ENCODE assay signal across 13 mouse cellular contexts in the genomic region with DNA sequence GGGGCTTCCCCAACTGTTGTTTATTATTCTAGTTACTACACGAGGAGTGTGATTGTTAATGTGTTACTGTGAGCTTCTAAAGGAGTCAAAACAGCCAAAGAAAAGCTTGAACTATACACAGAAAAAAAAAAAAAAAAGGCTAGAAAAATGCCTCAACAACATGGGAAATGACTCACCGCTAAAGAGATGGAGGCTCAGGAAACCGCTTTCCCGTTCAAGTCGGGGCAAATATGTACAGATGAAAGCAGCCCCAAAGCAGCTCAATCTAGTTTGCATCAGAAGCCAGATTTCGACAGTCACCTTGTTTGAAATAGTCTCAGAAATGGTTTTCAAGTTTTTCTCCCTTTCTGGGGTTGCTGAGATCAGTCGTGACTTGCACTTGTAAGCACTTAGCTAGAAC. TPM values are rescaled to one million over a fixed set of nuclear protein-coding genes. Genes with fewer than 3 reads are reported as not detected.
A peak's percentile ranks its signal among the peaks of the same experiment; 100 is the strongest.
DNase-seq lines count a peak whose midpoint lies in the region; ATAC-seq and TF ChIP-seq lines count a peak whose summit lies in the region.
"Had no signal": no experiment of that assay in that cellular context is flagged by ENCODE, and none has a peak within 500 bp of the region (broad histone marks: within the 10 kb centered on the region; RNA-seq: fewer than 3 reads in every experiment).

No protein-coding gene starts in this region.

- no peak overlapping the region for H3K4me2 ChIP-seq in lung, embryonic 15.5 days
- H3K4me2 ChIP-seq in liver, embryonic 14.5 days (ENCODE audit: low read depth) = peak overlapping the region; percentile 40
- no peak overlapping the region for H3K4me2 ChIP-seq in hindbrain, postnatal 0 days (ENCODE audit: low read depth, low read length)
- H3K4me2 ChIP-seq in forebrain, embryonic 13.5 days = no peak overlapping the region
- H3K4me2 ChIP-seq: hindbrain, embryonic 14.5 days had no signal

- peaks cover 15% of the 10 kb centered on the region for H3K4me1 ChIP-seq in lung, embryonic 15.5 days
- H3K4me1 ChIP-seq in bone marrow macrophage, adult 2 months (ENCODE audit: control insufficient read depth, insufficient read depth, low read length) = peaks cover 30% of the 10 kb centered on the region
- peaks cover 0 to 4% of the 10 kb centered on the region in 2 experiments; a peak in 3 of 4 replicates for H3K4me1 ChIP-seq in liver, embryonic 14.5 days (replicated peaks; ENCODE audit: control insufficient read depth in 2 of 2, insufficient read depth in 2 of 2, low read length in 1 of 2)
- H3K4me1 ChIP-seq in hindbrain, postnatal 0 days (ENCODE audit: insufficient read depth, low read length) = no peaks in the 10 kb centered on the region
- 0 out of 2 replicates have a peak, but pooled peaks cover under 1% of the 10 kb centered on the region for H3K4me1 ChIP-seq in forebrain, embryonic 13.5 days
- peaks cover 7% of the 10 kb centered on the region; the same call in 1 of the 2 replicates for H3K4me1 ChIP-seq in hindbrain, embryonic 10.5 days (replicated peaks)
- H3K4me1 ChIP-seq: midbrain, embryonic 10.5 days had no signal

- H3K9ac ChIP-seq in lung, embryonic 15.5 days = no peak overlapping the region
- H3K9ac ChIP-seq in liver, embryonic 14.5 days (replicated peaks) = no peak overlapping the region
- no peak overlapping the region for H3K9ac ChIP-seq in hindbrain, postnatal 0 days (replicated peaks; ENCODE audit: low read length)
- no peak overlapping the region for H3K9ac ChIP-seq in forebrain, embryonic 13.5 days
- H3K9ac ChIP-seq: hindbrain, embryonic 14.5 days had no signal

- no peaks in the 10 kb centered on the region for H3K36me3 ChIP-seq in lung, embryonic 15.5 days
- no peaks in the 10 kb centered on the region for H3K36me3 ChIP-seq in liver, embryonic 14.5 days (replicated peaks; ENCODE audit: control insufficient read depth, insufficient read depth, low read depth)
- H3K36me3 ChIP-seq in hindbrain, postnatal 0 days (ENCODE audit: insufficient read depth, low read length) = no peaks in the 10 kb centered on the region
- H3K36me3 ChIP-seq in forebrain, embryonic 13.5 days (ENCODE audit: poor library complexity, severe bottlenecking) = no peaks in the 10 kb centered on the region
- H3K36me3 ChIP-seq in hindbrain, embryonic 10.5 days = no peaks in the 10 kb centered on the region
- H3K36me3 ChIP-seq: limb, embryonic 10.5 days; midbrain, embryonic 10.5 days had no signal

- no peak for TF ChIP-seq POLR2A in bone marrow macrophage, adult 2 months (IDR thresholded peaks at IDR 0.05; ENCODE audit: borderline replicate concordance, low read depth, low read length)

- H3K4me3 ChIP-seq in lung, embryonic 15.5 days = no peak overlapping the region
- peak overlapping the region; percentile 48 for H3K4me3 ChIP-seq in bone marrow macrophage, adult 2 months (ENCODE audit: insufficient read depth, low read length)
- peak overlapping the region in 1 of 2 experiments; percentile 32; a peak in 2 of 4 replicates for H3K4me3 ChIP-seq in liver, embryonic 14.5 days (ENCODE audit: insufficient read depth in 1 of 2, low read depth in 2 of 2, low read length in 2 of 2)
- H3K4me3 ChIP-seq in hindbrain, postnatal 0 days (ENCODE audit: low read length) = no peak overlapping the region
- H3K4me3 ChIP-seq in forebrain, embryonic 13.5 days = no peak overlapping the region
- H3K4me3 ChIP-seq in hindbrain, embryonic 10.5 days = no peak overlapping the region
- H3K4me3 ChIP-seq: limb, embryonic 10.5 days; midbrain, embryonic 10.5 days had no signal

- TF ChIP-seq CTCF in bone marrow macrophage, adult 2 months (IDR thresholded peaks at IDR 0.05; ENCODE audit: low read depth, low read length) = no peak
- no peak for TF ChIP-seq CTCF in liver, embryonic 14.5 days (IDR thresholded peaks at IDR 0.05; ENCODE audit: low read depth)
- no peak for TF ChIP-seq CTCF in hindbrain, postnatal 0 days (IDR thresholded peaks at IDR 0.05; ENCODE audit: low read depth)

- H3K9me3 ChIP-seq in lung, embryonic 15.5 days = no peaks in the 10 kb centered on the region
- H3K9me3 ChIP-seq in liver, embryonic 14.5 days (ENCODE audit: control insufficient read depth, low read length) = no peaks in the 10 kb centered on the region
- H3K9me3 ChIP-seq in hindbrain, postnatal 0 days (ENCODE audit: low read length) = no peaks in the 10 kb centered on the region
- no peaks in the 10 kb centered on the region for H3K9me3 ChIP-seq in forebrain, embryonic 13.5 days (replicated peaks)
- H3K9me3 ChIP-seq in hindbrain, embryonic 10.5 days = no peaks in the 10 kb centered on the region
- H3K9me3 ChIP-seq: limb, embryonic 10.5 days; midbrain, embryonic 10.5 days had no signal

- 0 out of 2 replicates have a peak overlapping the region, but pooled peaks have one; percentile 15 for H3K27ac ChIP-seq in lung, embryonic 15.5 days
- H3K27ac ChIP-seq in bone marrow macrophage, adult 2 months (ENCODE audit: insufficient read depth, low read depth, low read length) = peak overlapping the region; percentile 65
- H3K27ac ChIP-seq in liver, embryonic 14.5 days = no peak overlapping the region
- no peak overlapping the region for H3K27ac ChIP-seq in hindbrain, postnatal 0 days
- H3K27ac ChIP-seq in forebrain, embryonic 13.5 days = no peak overlapping the region
- H3K27ac ChIP-seq in hindbrain, embryonic 10.5 days = no peak overlapping the region
- H3K27ac ChIP-seq: hindbrain, embryonic 14.5 days; limb, embryonic 10.5 days; midbrain, embryonic 10.5 days had no signal

- TF ChIP-seq EP300 in liver, embryonic 14.5 days (IDR thresholded peaks at IDR 0.05; ENCODE audit: low read depth) = no peak

- DNase-seq in lung, postnatal 25 days (ENCODE audit: low spot score) = no peak
- no peak for DNase-seq in liver, embryonic 14.5 days (ENCODE audit: low read depth in 3 of 3, low spot score in 3 of 3)
- DNase-seq in thymus, postnatal 0 days (ENCODE audit: low spot score) = peak; percentile 53
- no peak for DNase-seq in hindbrain, postnatal 0 days (ENCODE audit: low spot score)
- DNase-seq in hindbrain, embryonic 10.5 days (ENCODE audit: low spot score) = no peak
- DNase-seq: cerebellum, postnatal 10 days; right cerebral cortex, postnatal 4 days had no signal

- no peaks in the 10 kb centered on the region for H3K27me3 ChIP-seq in lung, embryonic 15.5 days
- H3K27me3 ChIP-seq in liver, embryonic 14.5 days (ENCODE audit: control insufficient read depth, insufficient read depth, low read length) = no peaks in the 10 kb centered on the region
- H3K27me3 ChIP-seq in hindbrain, postnatal 0 days (ENCODE audit: insufficient read depth, low read length) = no peaks in the 10 kb centered on the region
- no peaks in the 10 kb centered on the region for H3K27me3 ChIP-seq in forebrain, embryonic 13.5 days
- H3K27me3 ChIP-seq in hindbrain, embryonic 10.5 days (ENCODE audit: insufficient read depth, poor library complexity, severe bottlenecking) = no peaks in the 10 kb centered on the region

- WGBS in lung, embryonic 15.5 days = 45% methylated on average over 7 of the region's 7 CpGs
- 11% methylated on average over 7 of the region's 7 CpGs for WGBS in liver, embryonic 14.5 days (ENCODE audit: insufficient replicate concordance)
- 74% methylated on average over 7 of the region's 7 CpGs for WGBS in hindbrain, postnatal 0 days
- WGBS in forebrain, embryonic 13.5 days = 76% methylated on average over 7 of the region's 7 CpGs
- whole genome bisulfite sequencing in hindbrain, embryonic 10.5 days = 80% methylated on average over 7 of the region's 7 CpGs

- no peak for ATAC-seq in lung, embryonic 15.5 days (ENCODE audit: borderline replicate concordance, extremely low read depth, low FRiP score, low TSS enrichment)
- no peak for ATAC-seq in liver, embryonic 14.5 days (ENCODE audit: insufficient read depth)
- no peak for ATAC-seq in hindbrain, postnatal 0 days
- ATAC-seq in forebrain, embryonic 13.5 days = no peak

RNA-seq across cellular contexts. Expression of a gene that starts 40.3 kb away (rescaled TPM):
- 7.4 and 8.5 TPM in 2 replicates for polyA plus RNA-seq in lung, embryonic 15.5 days (2015; fragmentation: Nextera tagmentation; extraction: Ambion mirVana)
- 23.0 and 24.5 TPM in 2 replicates for polyA plus RNA-seq in bone marrow macrophage, adult 2 months (2012; ENCODE audit: insufficient read depth, insufficient read length, missing spikeins)
- 0.81 and 1.0 TPM in 2 replicates for polyA plus RNA-seq in liver, embryonic 14.5 days (2012; rRNA removed)
- polyA plus RNA-seq in liver, embryonic 14.5 days (2014; fragmentation: Nextera tagmentation; extraction: Ambion mirVana) = 1.1 and 1.2 TPM in 2 replicates
- 3.8 and 6.3 TPM in 2 replicates for polyA plus RNA-seq in thymus, postnatal 0 days (2015; fragmentation: Nextera tagmentation; extraction: Ambion mirVana)
- total RNA-seq in hindbrain, postnatal 0 days (2014; rRNA removed) = 32.0 and 44.6 TPM in 2 replicates
- 8.6 and 9.3 TPM in 2 replicates for polyA plus RNA-seq in hindbrain, postnatal 0 days (2015; fragmentation: Nextera tagmentation; extraction: Ambion mirVana)
- 7.7 and 8.7 TPM in 2 replicates for polyA plus RNA-seq in forebrain, embryonic 13.5 days (2015; fragmentation: Nextera tagmentation; extraction: Ambion mirVana)
- 1.7 and 2.4 TPM in 2 replicates for polyA plus RNA-seq in hindbrain, embryonic 10.5 days (2016; fragmentation: Nextera tagmentation; extraction: Ambion mirVana)

Comparison
In these comparisons a context has a peak if more than half of its experiments do, and no peak if none do; other contexts are left out.
1. H3K27ac ChIP-seq: peak in lung, embryonic 15.5 days (single experiment) and bone marrow macrophage, adult 2 months (single experiment); none in liver, embryonic 14.5 days (single experiment), hindbrain, postnatal 0 days (single experiment), forebrain, embryonic 13.5 days (single experiment) and hindbrain, embryonic 10.5 days (single experiment).